Mouse (Mus musculus) gastrocnemius, postnatal 4 days (tissue): ENCODE measurements around the gene Ndufb2. TPM values are rescaled to one million over a fixed set of nuclear protein-coding genes. Genes with fewer than 3 reads are reported as not detected.

Source experiments
- DNase-seq, 2 experiments: peaks; one replicate each; pipeline ENCODE4 v3.0.0; 2021 to 2022; ENCODE audit warnings: low spot score in 2 of 2, mixed read lengths in 2 of 2
- long read RNA-seq, 2 experiments: library from polyadenylated mRNA; stranded (forward); transcript quantifications; one replicate each; pipeline ENCODE4 v2.0.0; 2021
- total RNA-seq, 2 experiments: library from RNA; stranded (reverse); gene quantifications; 2 replicates each; pipeline ENCODE4 v1.2.3; 2021

Gene Ndufb2
- 100 to 1,000 TPM; 194 to 203 TPM for total RNA-seq
- long read RNA-seq, experiment 1, full-length matches to known transcripts = 107 of 123 reads
- long read RNA-seq, experiment 1, partial matches to known transcripts = 1 of 123 reads
- long read RNA-seq, experiment 1, other reads (novel, unspliced or antisense) = 15 of 123 reads
- long read RNA-seq, experiment 2, full-length matches to known transcripts = 131 of 142 reads
- long read RNA-seq, experiment 2, partial matches to known transcripts = 5 of 142 reads
- long read RNA-seq, experiment 2, other reads (novel, unspliced or antisense) = 6 of 142 reads

DNA sequence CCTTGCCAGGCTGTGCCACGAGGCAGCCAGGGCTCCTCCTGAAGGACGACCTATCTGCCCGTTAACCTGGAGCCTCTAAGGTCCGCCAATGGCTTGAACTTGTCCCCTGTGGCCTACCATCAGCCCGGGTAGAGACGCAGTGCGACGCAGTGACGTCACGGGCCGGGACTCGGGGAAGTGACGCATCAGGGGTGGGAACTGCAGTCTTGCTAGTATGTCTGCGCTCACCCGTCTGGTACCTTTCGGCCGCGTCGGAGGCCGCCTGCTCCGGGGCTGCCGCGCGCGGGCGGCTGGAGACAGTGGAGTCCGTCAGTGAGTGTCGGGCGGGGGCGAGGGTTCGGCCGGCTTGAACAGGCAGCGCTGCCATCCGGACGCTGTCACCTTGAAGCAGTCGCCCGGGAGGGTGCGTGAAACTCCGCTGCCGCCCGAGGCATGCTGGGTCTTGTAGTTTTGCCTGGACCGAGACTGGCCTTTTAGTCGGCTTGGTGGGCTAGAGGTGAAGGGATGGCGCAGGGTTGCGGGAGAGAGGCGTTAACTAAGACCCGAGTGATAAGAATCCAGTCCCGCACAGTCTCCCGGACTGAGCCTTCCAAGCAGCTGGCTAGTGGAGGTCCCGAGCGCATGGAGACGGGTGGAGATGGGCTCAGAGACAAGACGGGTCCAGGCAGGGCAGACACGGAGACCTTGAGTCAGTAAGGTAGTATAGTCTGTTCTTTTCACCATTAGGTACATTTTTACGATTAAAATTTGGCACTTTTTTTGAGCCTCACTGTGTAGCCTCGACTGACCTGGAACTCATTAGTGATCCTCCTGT is at the start of gene Ndufb2:
Ndufb2 (plus strand) TSS at position 174 of the 814 bp plus-strand sequence.
- DNase-seq = peak; percentile 76 to 93

DNA sequence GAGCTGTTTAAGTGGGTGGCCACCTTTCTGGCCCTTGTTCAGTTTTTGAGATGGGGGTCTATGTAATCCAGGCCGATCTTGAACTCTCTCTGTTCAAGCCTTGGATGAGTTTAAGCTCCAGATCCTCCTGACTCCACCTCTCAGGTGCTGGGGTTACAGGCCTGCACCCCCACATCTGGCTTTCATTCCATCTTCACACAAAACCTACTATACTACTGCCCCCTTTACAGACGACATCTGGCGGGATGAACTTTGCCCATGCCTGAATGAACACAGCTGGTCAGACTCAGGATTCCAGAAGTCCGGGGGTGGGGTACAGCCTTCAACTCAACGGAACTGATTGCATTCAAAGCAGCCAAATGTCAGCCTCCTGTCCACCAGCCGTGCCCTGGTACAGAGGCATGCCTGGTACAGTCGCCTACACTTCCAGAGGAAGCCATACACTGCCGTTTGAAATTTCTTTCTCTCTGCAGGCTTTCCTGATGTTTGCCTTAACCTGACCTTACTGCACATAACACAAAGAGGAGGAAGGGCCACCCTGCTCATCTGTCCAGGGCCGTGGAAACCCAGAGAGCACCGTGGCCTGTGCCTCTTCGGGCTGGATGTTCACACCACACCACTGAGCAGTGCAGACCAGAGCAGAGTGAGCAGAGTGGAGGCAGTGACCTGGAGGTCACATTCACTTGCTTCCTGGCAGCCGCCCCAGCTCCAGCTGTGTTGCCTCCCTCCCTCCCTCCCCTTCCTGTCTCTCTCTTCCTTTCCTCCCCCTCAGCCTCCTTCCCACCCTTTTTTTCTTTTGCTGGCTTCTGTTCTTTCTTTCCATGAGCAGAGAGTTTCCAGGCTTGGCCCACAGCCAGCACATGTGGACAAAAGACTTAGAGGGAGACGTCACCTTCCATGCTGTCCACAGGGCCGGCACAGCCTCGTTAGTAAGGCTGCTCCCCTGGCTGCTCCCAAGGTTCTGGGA is 49.5 kb upstream of the Ndufb2 start:
- DNase-seq = peak; percentile 74 to 90

- DNase-seq = no peak
Measured at GRCm38 (mm10) chr6:39543769-39544420, 48.5 kb upstream of the Ndufb2 start.

DNA sequence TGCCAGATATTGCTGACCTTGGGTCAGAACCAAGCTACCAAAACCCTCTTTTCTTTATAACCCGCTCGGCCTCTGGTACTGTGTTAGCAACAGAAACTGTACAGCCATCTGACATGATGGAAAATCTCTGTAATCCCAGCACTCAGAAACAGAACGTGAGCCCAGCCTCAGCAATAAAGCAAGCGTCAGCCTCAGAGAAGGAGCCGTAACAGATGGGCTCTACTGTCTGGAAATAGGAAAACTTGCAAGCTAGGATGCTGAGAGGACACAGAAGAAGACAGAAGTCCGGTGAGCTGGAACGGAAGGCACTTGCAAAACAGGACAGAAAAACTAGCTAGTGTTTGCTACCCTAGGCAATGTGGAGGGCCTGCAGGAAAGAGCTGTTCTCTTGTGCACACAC is 46.9 kb upstream of the Ndufb2 start:
- DNase-seq = no peak

GRCm38 (mm10) chr6:39548030-39548429 is 44.3 kb upstream of the Ndufb2 start:
- DNase-seq = no peak

DNA sequence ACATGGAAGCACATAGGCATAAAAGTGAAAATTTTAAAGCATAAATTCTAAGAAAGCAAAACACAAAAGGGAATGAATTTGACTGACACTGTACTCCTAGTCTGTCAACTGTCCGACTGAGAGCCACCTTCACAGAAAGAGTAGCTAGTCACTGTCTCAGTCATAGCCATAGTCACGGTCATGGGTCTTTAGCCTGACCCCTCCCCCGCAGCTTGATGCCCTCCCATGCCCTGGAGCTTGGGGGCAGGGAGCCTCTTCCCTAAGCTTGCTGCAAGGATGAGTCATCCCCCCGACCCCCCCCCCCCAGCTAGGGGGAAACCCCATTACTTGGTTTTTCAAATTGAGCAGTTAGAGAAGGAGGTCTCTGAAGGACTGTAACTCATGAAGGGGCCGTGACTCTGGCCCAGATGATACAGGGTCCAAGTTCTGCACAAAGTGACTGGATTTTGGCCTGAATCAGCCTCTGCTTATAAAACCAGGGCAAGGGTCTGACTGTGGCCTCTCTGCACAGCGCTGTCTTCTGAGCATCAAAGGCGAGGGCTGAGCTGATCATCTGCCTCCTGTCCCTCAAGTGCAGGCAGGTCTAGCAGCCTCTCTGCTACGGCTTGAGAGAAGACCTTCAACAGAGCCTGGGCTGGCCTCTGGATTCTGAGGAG is 40.3 kb upstream of the Ndufb2 start:
- DNase-seq = no peak

DNA sequence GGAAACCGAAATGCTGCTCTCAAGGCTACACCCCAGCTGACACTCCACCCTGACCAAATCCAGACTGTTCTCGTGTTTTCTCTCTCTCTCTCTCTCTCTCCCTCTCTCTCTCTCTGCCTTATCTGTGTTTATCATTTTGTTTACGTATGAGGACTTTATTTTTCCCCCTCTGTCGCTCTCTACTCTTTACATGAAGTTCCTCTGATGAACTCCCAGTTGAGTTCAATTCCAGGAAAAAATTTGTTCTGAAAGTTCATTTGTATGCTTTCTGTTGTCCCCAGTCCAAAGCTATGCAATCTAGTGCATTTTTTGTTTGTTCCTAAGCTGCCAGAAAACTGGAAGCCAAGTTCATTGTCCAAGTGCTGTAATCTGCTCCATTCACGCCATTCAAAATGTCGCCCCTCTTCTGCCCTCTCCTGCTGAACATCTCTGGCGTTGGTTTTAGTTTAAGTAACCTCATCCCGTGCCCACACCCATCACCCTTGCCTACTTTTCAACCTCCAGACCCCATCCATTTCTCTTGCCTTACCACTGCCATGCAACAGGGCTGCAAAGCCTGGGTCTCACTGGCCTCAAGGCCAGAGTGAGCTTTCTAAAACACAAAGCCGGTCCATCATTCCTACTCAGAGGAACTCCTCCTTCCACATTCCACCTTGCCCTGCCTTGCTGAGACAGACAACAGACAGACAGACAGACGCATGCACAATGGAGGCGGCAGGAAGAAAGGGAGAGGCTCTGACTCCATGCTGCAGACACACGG is 37.3 kb upstream of the Ndufb2 start:
- DNase-seq = no peak

DNA sequence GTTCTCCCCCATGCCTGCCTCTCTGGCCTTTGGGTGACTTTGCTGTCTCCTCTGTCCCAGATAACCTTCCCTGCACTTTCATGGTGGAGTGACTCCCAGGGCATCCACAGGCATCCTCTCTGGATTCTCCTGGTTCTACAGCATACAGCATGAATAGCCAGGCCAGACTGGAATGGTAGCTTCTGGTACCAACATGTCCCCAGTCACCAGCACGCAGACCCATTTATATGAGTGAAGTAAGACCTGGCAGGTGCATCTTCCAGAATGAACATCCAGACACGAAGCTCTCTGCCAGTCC is 36.8 kb upstream of the Ndufb2 start:
- no peak for DNase-seq

DNA sequence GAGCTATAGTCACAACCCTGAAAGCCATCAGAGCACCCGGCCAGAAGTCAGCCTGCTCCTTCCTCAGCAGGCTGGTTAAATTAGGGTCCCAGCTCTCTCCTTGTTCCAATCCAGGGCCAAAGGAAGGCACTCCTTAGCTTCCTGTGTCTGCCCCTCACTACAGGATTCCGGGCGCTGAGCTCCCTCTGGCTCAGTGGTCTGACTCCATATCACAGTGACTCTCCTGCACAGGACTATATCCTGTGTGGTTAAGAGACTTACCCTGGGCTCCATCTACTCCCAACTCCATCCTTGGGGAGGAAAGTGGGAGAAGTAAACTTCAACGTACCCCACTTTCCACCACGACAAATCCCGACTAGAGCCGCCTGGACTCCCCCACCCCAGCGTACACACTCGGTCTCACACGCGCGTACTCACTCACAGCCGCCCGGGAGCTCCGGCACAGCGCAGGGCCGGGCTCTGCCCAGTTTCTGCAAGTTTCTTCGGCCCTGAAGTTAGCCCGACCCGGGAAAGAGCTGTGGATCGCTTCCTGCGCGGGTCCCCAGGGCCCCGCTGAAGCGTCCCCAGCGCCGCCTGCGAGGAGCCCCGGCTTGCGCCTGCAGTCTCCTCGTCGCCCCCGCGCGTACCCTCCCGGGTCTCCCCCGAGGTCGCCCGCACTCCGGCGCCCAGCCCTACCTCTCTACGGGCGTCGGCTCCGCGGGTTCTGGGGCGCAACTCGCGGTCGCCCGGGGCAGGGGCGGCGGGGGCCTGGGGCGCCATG is 35.3 kb upstream of the Ndufb2 start:
- DNase-seq = peak in 1 of 2 experiments; percentile 58

GRCm38 (mm10) chr6:39557723-39558261 is 34.6 kb upstream of the Ndufb2 start, which contains the start of gene Dennd2a:
Gene Dennd2a, minus strand, starts transcription at chr6:39557867.
- DNase-seq = peak; percentile 87 to 89

- DNase-seq = no peak
Measured at GRCm38 (mm10) chr6:39559276-39559939, 33.0 kb upstream of the Ndufb2 start.

DNA sequence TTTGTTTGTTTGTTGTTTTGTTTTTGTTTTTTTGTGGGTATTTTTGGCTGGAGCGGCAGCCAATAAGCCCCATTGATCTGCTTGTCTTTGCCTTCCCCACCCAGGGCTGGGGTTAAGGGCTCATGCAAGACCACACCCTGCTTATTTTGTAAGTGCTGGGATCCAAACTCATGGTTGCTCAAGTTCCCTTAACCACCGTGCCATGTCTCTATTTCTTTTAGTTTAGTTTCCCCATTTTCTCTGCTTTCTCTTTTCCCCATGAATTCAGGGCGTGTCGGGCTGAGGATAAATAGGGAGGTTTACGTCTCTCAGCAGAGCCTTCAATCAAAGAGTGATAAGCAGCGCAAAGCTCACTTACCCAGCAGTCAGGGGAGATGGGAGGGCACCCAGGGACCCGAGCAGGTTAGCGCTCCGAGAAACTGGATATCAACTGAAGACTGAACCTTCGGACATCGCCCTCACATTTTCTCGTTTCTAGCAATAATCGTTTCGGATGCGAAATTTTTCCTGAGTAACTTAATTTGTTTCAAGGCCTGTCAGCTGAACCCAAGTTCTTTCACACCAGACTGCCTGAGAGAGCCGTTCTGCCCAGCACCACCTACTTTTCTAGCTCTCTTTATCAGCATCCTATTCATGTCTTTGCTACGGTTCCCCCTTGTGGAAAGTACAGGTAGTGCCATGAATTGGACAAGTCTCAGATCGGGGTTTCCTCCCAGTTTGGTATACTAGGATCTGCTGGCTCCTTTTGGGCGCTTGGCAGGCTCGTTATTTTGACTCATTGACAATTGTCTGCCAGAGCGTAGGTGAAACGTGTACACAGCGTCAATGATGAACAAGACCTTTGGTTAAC is 30.0 kb upstream of the Ndufb2 start:
- peak in 1 of 2 experiments; percentile 67 for DNase-seq

GRCm38 (mm10) chr6:39567528-39567927 is 24.8 kb upstream of the Ndufb2 start:
- DNase-seq = no peak

GRCm38 (mm10) chr6:39570426-39570825 is 21.9 kb upstream of the Ndufb2 start:
- DNase-seq = no peak

DNA sequence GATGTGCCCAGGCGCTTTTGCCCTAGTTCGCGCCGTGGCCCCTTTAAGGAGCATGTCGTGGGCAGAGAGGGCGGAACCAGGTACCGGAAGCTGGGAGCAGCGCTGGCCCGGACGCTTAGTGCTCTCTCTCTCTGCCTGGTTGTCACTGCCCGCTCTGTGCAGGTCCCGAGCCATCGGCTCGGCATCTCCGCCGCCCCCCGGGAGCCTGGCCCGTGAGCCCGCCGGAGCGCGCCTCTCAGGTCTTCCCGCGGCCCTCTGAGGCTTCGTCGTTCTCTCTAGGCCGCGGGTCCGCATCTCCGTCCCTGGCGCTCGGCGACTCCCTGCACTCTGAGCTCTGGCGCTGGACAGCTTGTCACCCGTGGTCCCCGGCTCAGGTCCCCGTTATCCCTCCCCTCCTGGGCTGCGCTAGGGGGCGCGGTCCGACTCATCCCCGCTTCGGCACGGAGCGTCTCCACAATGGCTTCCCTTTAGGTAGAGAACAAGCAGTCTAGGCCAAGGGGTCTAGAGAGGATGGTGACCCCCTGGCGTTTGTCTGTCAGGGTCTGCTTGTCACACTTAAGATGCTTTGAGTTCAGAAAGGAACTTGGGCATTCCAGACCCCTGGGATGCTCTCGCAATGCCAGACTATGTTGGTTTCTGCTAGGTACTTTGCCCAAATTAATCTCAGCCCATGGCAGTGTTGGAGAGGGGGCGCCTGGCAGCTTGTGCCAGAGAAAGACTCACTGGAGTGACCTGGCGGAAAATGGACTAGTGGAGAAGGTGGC is 18.4 kb upstream of the Ndufb2 start, which contains the start of gene Adck2:
Adck2 (plus strand) TSS at position 83 of the 764 bp plus-strand sequence.
- peak; percentile 46 to 68 for DNase-seq

DNA sequence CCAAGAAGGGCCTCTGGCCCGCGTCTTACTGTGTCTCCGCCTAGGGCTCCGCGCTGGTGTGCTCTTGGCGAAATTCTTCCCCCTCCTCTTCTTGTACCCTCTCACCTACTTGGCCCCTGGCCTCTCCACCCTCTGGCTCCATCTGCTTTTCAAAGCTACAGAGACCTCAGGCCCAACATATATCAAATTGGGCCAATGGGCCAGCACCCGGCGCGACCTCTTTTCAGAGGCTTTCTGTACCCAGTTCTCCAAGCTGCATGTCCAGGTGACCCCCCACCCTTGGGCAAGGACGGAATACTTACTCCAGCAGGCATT is 17.9 kb upstream of the Ndufb2 start:
- peak in 1 of 2 experiments; percentile 20 for DNase-seq
